Mouse (Mus musculus) heart, embryonic 13.5 days (tissue): ENCODE measurements around the gene Cd68. TPM values are rescaled to one million over a fixed set of nuclear protein-coding genes. Genes with fewer than 3 reads are reported as not detected.

Experiments
- ATAC-seq: fragments of 200-750 bp; cut with Nextera tagmentation; 2 replicates; pipeline ENCODE4 v1.8.0; 2017; ENCODE audit warnings: moderate TSS enrichment; ENCODE audit not compliant: insufficient number of reproducible peaks, low FRiP score, low TSS enrichment; ENCODE audit errors: extremely low read depth
- H3K27ac ChIP-seq: fragments of 300-500 bp; sonication (generic); replicated peaks from 2 replicates; pipeline ENCODE4 v1.5.1; 2015; ENCODE audit warnings: moderate library complexity, mild to moderate bottlenecking, inconsistent platforms
- H3K27me3 ChIP-seq: fragments of 300-500 bp; sonication (generic); replicated peaks from 2 replicates; pipeline ENCODE4 v1.6.1; 2015; ENCODE audit warnings: mild to moderate bottlenecking, inconsistent platforms
- H3K36me3 ChIP-seq: fragments of 300-500 bp; sonication (generic); 2 replicates; pipeline ENCODE4 v1.6.1; 2015; ENCODE audit warnings: mild to moderate bottlenecking, inconsistent platforms
- H3K4me1 ChIP-seq: fragments of 300-500 bp; sonication (generic); 2 replicates; pipeline ENCODE4 v1.6.1; 2015; ENCODE audit warnings: inconsistent platforms
- H3K4me2 ChIP-seq: fragments of 300-500 bp; sonication (generic); 2 replicates; pipeline ENCODE4 v1.6.1; 2015; ENCODE audit warnings: inconsistent platforms, mild to moderate bottlenecking, moderate library complexity
- H3K4me3 ChIP-seq: fragments of 300-500 bp; sonication (generic); 2 replicates; pipeline ENCODE4 v1.5.1; 2015; ENCODE audit warnings: moderate library complexity, mild to moderate bottlenecking, inconsistent platforms
- H3K9ac ChIP-seq: fragments of 300-500 bp; sonication (generic); 2 replicates; pipeline ENCODE4 v1.6.1; 2015; ENCODE audit warnings: inconsistent platforms, mild to moderate bottlenecking, moderate library complexity
- H3K9me3 ChIP-seq: fragments of 300-500 bp; sonication (generic); 2 replicates; pipeline ENCODE4 v1.6.1; 2016; ENCODE audit warnings: inconsistent platforms
- WGBS: fragments of 180-500 bp; shearing (Covaris S2); methylation state at CpG from one replicate; pipeline ENCODE4 v1.1.7; 2015; ENCODE audit warnings: mixed read lengths; 5-methylcytosine and 5-hydroxymethylcytosine counted together
- polyA plus RNA-seq: library from polyadenylated mRNA; unstranded; fragments of >200 nt; fragmentation: Nextera tagmentation; extraction: Ambion mirVana; gene quantifications from 2 replicates; pipeline ENCODE4 v1.2.1, GENCODE M21; 2015

The Cd68 gene
- polyA plus RNA-seq, 1 experiment from 2014 or later = 10.5 TPM

GRCm38 (mm10) chr11:69692863-69693262 lies 26.9 kb upstream of the Cd68 start:
- peak overlapping the region; percentile 12; the same call in 1 of the 2 replicates for H3K9ac ChIP-seq
- H3K4me1 ChIP-seq = peaks cover 19% of the 10 kb centered on the region
- 84% methylated on average over 6 of the region's 6 CpGs for WGBS
- H3K27me3 ChIP-seq = no peaks in the 10 kb centered on the region
- H3K36me3 ChIP-seq = no peaks in the 10 kb centered on the region
- no peak overlapping the region for H3K27ac ChIP-seq
- no peak overlapping the region for H3K4me3 ChIP-seq
- no peak for ATAC-seq
- H3K4me2 ChIP-seq = no peak overlapping the region
- H3K9me3 ChIP-seq = no peaks in the 10 kb centered on the region

- no peak overlapping the region for H3K4me3 ChIP-seq
- no peaks in the 10 kb centered on the region for H3K27me3 ChIP-seq
- no peaks in the 10 kb centered on the region for H3K9me3 ChIP-seq
- no peak for ATAC-seq
- no peak overlapping the region for H3K9ac ChIP-seq
- WGBS = 61% methylated on average over 9 of the region's 9 CpGs
- no peak overlapping the region for H3K27ac ChIP-seq
- peaks cover 19% of the 10 kb centered on the region for H3K4me1 ChIP-seq
- H3K36me3 ChIP-seq = no peaks in the 10 kb centered on the region
- no peak overlapping the region for H3K4me2 ChIP-seq
Observed at GRCm38 (mm10) chr11:69692196-69692811, 26.4 kb upstream of the Cd68 start.

GRCm38 (mm10) chr11:69689891-69690290 lies 23.9 kb upstream of the Cd68 start:
- H3K4me2 ChIP-seq = no peak overlapping the region
- WGBS = 83% methylated on average over 1 of the region's 1 CpGs
- no peak for ATAC-seq

GRCm38 (mm10) chr11:69687061-69687460 lies 21.1 kb upstream of the Cd68 start:
- ATAC-seq = no peak
- 56% methylated on average over 5 of the region's 5 CpGs for WGBS
- no peaks in the 10 kb centered on the region for H3K9me3 ChIP-seq
- H3K36me3 ChIP-seq = no peaks in the 10 kb centered on the region
- H3K27me3 ChIP-seq = no peaks in the 10 kb centered on the region
- peak overlapping the region; percentile 69; the same call in 1 of the 2 replicates for H3K9ac ChIP-seq
- peak overlapping the region; percentile 89; the same call in 1 of the 2 replicates for H3K27ac ChIP-seq
- no peak overlapping the region for H3K4me2 ChIP-seq
- H3K4me3 ChIP-seq = no peak overlapping the region
- H3K4me1 ChIP-seq = peaks cover 37% of the 10 kb centered on the region

More at GRCm38 (mm10) chr11:69689891-69690290, 23.9 kb upstream of the Cd68 start:
- Histone ChIP-seq H3K27ac (no peak overlapping the region), H3K9ac (peak overlapping the region; percentile 25; the same call in 1 of the 2 replicates), H3K4me1 (peaks cover 31% of the 10 kb centered on the region), H3K4me3 (no peak overlapping the region), H3K27me3 (no peaks in the 10 kb centered on the region), H3K9me3 (no peaks in the 10 kb centered on the region), H3K36me3 (no peaks in the 10 kb centered on the region)

GRCm38 (mm10) chr11:69686377-69686776 lies 20.4 kb upstream of the Cd68 start:
- ATAC-seq = no peak
- Histone ChIP-seq H3K27ac (peak overlapping the region; percentile 89), H3K4me1 (peaks cover 38% of the 10 kb centered on the region), H3K4me2 (0 out of 2 replicates have a peak overlapping the region, but pooled peaks have one; percentile 3), H3K9me3 (no peaks in the 10 kb centered on the region), H3K4me3 (no peak overlapping the region), H3K36me3 (no peaks in the 10 kb centered on the region), H3K27me3 (no peaks in the 10 kb centered on the region), H3K9ac (peak overlapping the region; percentile 69)
- WGBS = 8% methylated on average over 4 of the region's 4 CpGs

- Histone ChIP-seq H3K9ac (peak within 1 kb of the TSS; percentile 69), H3K9me3 (no peaks in the 10 kb centered on the region), H3K4me2 (peak within 1 kb of the TSS; percentile 43), H3K27ac (peak within 1 kb of the TSS; percentile 89), H3K4me1 (peaks cover 45% of the 10 kb centered on the region), H3K4me3 (0 out of 2 replicates have a peak within 1 kb of the TSS, but pooled peaks have one; percentile 4), H3K27me3 (no peaks in the 10 kb centered on the region), H3K36me3 (no peaks in the 10 kb centered on the region)
- no peak for ATAC-seq
- 63% methylated on average over 10 of the region's 10 CpGs for WGBS
Observed at GRCm38 (mm10) chr11:69685526-69686148, 19.7 kb upstream of the Cd68 start, which contains the start of gene Tnfsf13. TSS of gene Tnfsf13 (minus strand) at chr11:69685784.

- Histone ChIP-seq H3K4me1 (peaks cover 52% of the 10 kb centered on the region), H3K4me2 (no peak overlapping the region), H3K9ac (peak overlapping the region; percentile 59), H3K27me3 (no peaks in the 10 kb centered on the region), H3K4me3 (no peak overlapping the region), H3K9me3 (no peaks in the 10 kb centered on the region), H3K36me3 (peaks cover 6% of the 10 kb centered on the region), H3K27ac (peak overlapping the region; percentile 89)
- 79% methylated on average over 6 of the region's 6 CpGs for WGBS
- ATAC-seq = no peak
Observed at GRCm38 (mm10) chr11:69684936-69685335, 19.0 kb upstream of the Cd68 start.

- Histone ChIP-seq H3K9me3 (no peaks in the 10 kb centered on the region), H3K9ac (0 out of 2 replicates have a peak overlapping the region, but pooled peaks have one; percentile 59), H3K4me3 (no peak overlapping the region), H3K4me1 (peaks cover 57% of the 10 kb centered on the region), H3K4me2 (no peak overlapping the region), H3K27ac (no peak overlapping the region), H3K27me3 (no peaks in the 10 kb centered on the region), H3K36me3 (peaks cover 13% of the 10 kb centered on the region)
- 72% methylated on average over 12 of the region's 12 CpGs for WGBS
- ATAC-seq = no peak
Observed at GRCm38 (mm10) chr11:69684128-69684745, 18.3 kb upstream of the Cd68 start.

- ATAC-seq = no peak
- peaks cover 19% of the 10 kb centered on the region for H3K36me3 ChIP-seq
- no peak overlapping the region for H3K4me2 ChIP-seq
- no peaks in the 10 kb centered on the region for H3K27me3 ChIP-seq
- peak overlapping the region; percentile 57; the same call in 1 of the 2 replicates for H3K27ac ChIP-seq
- H3K4me3 ChIP-seq = no peak overlapping the region
- WGBS = 71% methylated on average over 7 of the region's 7 CpGs
- peak overlapping the region; percentile 69 for H3K9ac ChIP-seq
- no peaks in the 10 kb centered on the region for H3K9me3 ChIP-seq
- H3K4me1 ChIP-seq = peaks cover 57% of the 10 kb centered on the region
Observed at GRCm38 (mm10) chr11:69683576-69683975, 17.6 kb upstream of the Cd68 start.

- Histone ChIP-seq H3K9ac (peak overlapping the region; percentile 87), H3K27ac (peak overlapping the region; percentile 95), H3K36me3 (peaks cover 25% of the 10 kb centered on the region), H3K4me1 (peaks cover 57% of the 10 kb centered on the region), H3K27me3 (no peaks in the 10 kb centered on the region), H3K4me3 (peak overlapping the region; percentile 84), H3K9me3 (no peaks in the 10 kb centered on the region), H3K4me2 (peak overlapping the region; percentile 98)
- ATAC-seq = no peak
- WGBS = 19% methylated on average over 12 of the region's 12 CpGs
Observed at GRCm38 (mm10) chr11:69682840-69683533, 17.0 kb upstream of the Cd68 start.
